Mouse (Mus musculus) heart, adult 10 weeks (tissue): ENCODE measurements around the gene Plgrkt. TPM values are rescaled to one million over a fixed set of nuclear protein-coding genes. Genes with fewer than 3 reads are reported as not detected.

Experiments
- polyA plus RNA-seq: library from polyadenylated mRNA; stranded (reverse); fragments of 350-450 nt; fragmentation: Illumina TruSeq; extraction: RNeasy Lipid Tissue Mini Kit (QIAGEN cat#74804); gene quantifications from one replicate; pipeline ENCODE4 v1.2.3, GENCODE M21; 2014; ENCODE audit warnings: low read depth, low replicate concordance

Plgrkt gene
- 59.4 TPM for polyA plus RNA-seq

DNA sequence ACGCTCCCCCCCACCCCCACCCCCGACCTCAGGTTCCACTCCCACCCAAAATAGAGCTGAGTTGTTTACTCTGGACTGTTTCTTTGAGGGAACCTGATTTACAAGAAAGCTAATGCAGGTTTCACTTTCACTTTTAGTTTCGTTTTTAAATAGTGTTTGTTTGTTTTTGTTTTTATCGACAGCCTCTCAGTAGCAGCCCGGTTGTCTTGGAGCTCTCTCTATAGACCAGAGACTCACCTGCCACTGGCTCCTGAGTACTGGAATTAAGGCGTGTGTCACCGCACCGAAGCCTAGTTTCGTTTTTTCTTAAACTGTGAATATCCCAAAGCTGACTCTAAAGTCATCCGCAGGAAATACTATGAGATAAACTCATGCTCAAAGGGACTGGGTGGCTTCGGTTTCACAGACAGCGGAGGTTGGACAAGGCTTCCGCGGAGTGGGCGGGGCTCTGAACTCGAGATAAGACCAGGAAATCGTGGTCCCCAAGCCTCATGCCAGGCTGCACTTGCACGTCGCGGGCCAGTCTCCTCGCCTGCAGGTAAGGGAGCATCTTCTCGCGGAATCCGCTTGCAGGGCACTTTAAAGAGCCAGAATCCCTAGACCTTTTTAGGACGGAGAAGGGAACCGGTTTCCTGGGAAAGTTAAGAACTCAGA lies at the start of gene Plgrkt, which contains the start of gene Cd274:
Gene Plgrkt (minus strand): TSS at position 422 of the 654 bp plus-strand sequence.
Gene Cd274 (plus strand): TSS at position 487 of the 654 bp plus-strand sequence.

DNA sequence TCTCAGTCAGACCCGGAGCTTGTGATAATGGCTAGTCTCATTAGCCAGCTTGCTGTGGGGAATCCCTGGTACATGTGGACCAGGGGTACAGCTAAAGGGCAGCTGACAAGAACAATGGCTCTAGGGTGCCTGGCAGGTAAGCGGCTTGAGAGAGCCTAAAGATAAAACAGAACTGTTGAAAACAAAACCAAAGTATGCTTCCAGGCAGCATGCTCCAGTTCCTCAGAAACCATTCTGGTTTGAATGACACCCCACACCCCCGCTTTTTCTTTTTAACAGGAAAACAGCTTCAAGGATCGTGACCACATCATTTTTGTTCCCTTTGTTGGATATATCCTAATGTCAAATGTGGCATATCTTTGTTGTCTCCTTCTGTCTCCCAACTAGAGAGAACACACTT lies 43.4 kb upstream of the Plgrkt start, which contains the start of gene Pdcd1lg2:
Gene Pdcd1lg2 (plus strand): TSS at position 301 of the 400 bp plus-strand sequence.

DNA sequence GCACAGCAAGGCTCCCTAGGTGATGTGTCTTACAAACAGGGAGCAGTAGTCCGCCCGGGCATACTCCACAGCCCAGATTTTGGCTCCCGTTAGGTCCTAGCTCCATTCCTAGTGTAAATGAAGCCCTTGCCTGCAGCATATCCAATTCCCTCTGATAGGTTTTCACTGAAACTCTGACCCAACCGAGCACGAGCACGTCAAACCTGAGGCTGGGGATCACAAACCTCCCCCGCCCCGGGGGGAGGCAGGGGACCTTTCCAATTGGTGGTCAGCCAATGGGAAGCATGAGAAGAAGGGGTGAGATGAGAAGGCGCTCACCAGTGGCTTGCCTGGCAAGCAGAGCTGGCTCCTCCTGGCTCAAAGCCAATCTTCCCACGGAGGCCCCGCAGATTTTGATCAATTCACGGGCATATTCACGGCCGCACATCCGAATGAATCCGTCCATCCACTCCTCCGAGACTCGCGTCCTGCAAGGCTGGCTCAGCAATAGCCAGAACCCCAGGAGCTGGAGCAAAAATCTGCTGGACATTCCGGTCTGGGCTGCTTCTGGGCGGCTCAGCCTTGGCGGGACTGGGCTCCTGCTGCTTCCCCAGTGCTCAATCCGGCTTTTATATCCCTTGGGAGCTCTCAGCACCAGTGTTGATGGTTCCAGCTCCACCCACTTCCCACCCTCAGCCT lies 33.0 kb downstream of the Plgrkt start, which contains the start of gene Rln1:
Gene Rln1 (minus strand): TSS at position 603 of the 678 bp plus-strand sequence.

DNA sequence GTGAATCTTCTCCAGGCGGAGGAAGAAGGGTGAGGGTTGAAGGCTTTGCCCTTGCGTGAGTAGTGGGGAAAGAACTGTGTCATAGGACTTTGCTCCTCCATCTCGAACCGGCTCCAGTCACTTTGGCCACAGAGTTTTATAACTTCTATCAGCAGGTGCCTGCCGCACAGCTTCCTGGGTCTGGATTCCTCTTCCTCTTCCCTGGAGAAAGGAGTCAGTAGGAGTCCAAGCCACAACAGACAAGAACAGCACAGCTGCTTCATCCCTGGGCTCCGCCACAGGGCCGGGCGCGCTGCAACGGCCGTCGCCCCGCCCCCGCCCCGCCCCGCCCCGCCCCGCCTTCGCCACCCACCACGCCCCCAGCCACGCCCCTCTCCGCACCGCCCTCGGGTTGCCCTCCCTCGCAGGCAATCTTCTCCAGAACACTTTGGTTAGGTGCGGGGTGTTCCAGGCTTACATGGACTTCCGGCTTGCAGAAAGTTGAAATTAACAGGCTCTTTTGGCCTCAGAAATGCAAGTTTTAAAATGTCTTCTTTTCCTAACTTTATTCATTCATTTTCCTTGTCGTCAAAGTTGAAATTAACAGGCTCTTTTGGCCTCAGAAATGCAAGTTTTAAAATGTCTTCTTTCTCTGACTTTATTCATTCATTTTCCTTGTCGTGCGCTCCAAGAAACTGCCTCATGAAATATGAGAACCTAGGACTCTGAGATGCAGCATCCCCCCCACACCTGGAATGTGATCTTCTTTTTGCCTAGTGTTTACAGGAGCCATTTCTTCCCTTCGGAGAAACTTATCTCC lies 41.9 kb downstream of the Plgrkt start, which contains the start of gene Insl6:
Gene Insl6 (minus strand): TSS at position 304 of the 799 bp plus-strand sequence.

Other genes starting within 250 kb of the Plgrkt start
- gene Jak2, start 115.6 kb downstream of the Plgrkt start, polyA plus RNA-seq, result 18.1 TPM
- gene Insl6, start 42.0 kb downstream of the Plgrkt start, polyA plus RNA-seq, result not detected
- not detected for gene Rln1, start 32.7 kb downstream of the Plgrkt start, polyA plus RNA-seq
- 5.7 TPM for gene Cd274, start 65 bp upstream of the Plgrkt start, polyA plus RNA-seq
- not detected for gene Pdcd1lg2, start 43.5 kb upstream of the Plgrkt start, polyA plus RNA-seq
- 13.1 TPM for gene Ric1, start 154.9 kb upstream of the Plgrkt start, polyA plus RNA-seq